Mouse (Mus musculus) kidney, adult 2 months (tissue): ENCODE measurements around the gene Dnajb11. TPM values are rescaled to one million over a fixed set of nuclear protein-coding genes. Genes with fewer than 3 reads are reported as not detected.

Source experiments
- DNase-seq: peaks from one replicate; pipeline ENCODE4 v3.0.0; 2021
- H3K27ac ChIP-seq: fragments of 200-500 bp; 2 replicates; pipeline ENCODE4 v1.5.1; 2012; ENCODE audit warnings: low read depth, low read length, control low read depth, inconsistent platforms; ENCODE audit not compliant: insufficient read depth
- H3K27me3 ChIP-seq: fragments of 200-500 bp; replicated peaks from 2 replicates; pipeline ENCODE4 v1.6.1; 2012; ENCODE audit warnings: mild to moderate bottlenecking, moderate library complexity, low read length, inconsistent platforms; ENCODE audit not compliant: control insufficient read depth, insufficient read depth
- H3K36me3 ChIP-seq: fragments of 200-500 bp; 2 replicates; pipeline ENCODE4 v1.6.1; 2012; ENCODE audit warnings: mild to moderate bottlenecking, moderate library complexity, low read length, inconsistent platforms; ENCODE audit not compliant: control insufficient read depth, insufficient read depth
- H3K4me1 ChIP-seq: fragments of 200-500 bp; 2 replicates; pipeline ENCODE4 v1.6.1; 2011; ENCODE audit warnings: low read length; ENCODE audit not compliant: control insufficient read depth, insufficient read depth
- H3K4me3 ChIP-seq: fragments of 200-500 bp; 2 replicates; pipeline ENCODE4 v1.5.1; 2011; ENCODE audit warnings: mild to moderate bottlenecking, low read depth, low read length, control low read depth; ENCODE audit not compliant: insufficient read depth
- CTCF ChIP-seq: fragments of 200-500 bp; conservative IDR thresholded peaks from 2 replicates; pipeline ENCODE4 v1.5.1; 2011; ENCODE audit warnings: low read depth, mild to moderate bottlenecking, control low read depth, low read length, moderate library complexity, mixed read lengths; ENCODE audit not compliant: insufficient read depth, insufficient read length
- POLR2A ChIP-seq: fragments of 200-500 bp; IDR thresholded peaks from one replicate; pipeline ENCODE4 v1.6.1; 2011; ENCODE audit warnings: low read depth, low read length, control low read depth
- WGBS: fragments of 180-500 bp; shearing (Covaris S2); methylation state at CpG from one replicate; pipeline ENCODE4 v1.1.7; 2018; 5-methylcytosine and 5-hydroxymethylcytosine counted together
- polyA plus RNA-seq: library from polyadenylated mRNA; depleted of rRNA; stranded (reverse); fragments of >200 nt; gene quantifications from 2 replicates; pipeline ENCODE4 v1.2.3, GENCODE M21; 2012

Dnajb11 gene
- polyA plus RNA-seq, 1 experiment: 21.9 TPM

GRCm38 (mm10) chr16:22890683-22891510 lies 33.3 kb downstream of the Dnajb11 start, which contains the start of gene Ahsg:
TSS of gene Ahsg (plus strand) at chr16:22891277.
- peak; percentile 8 for DNase-seq
- no peaks in the 10 kb centered on the region for H3K4me1 ChIP-seq
- H3K4me3 ChIP-seq: no peak within 1 kb of the TSS
- H3K27ac ChIP-seq: no peak within 1 kb of the TSS
- no peak for TF ChIP-seq CTCF
- no peaks in the 10 kb centered on the region for H3K36me3 ChIP-seq
- no peaks in the 10 kb centered on the region for H3K27me3 ChIP-seq
- WGBS: 72% methylated on average over 11 of the region's 11 CpGs

- Histone ChIP-seq H3K27me3 (no peaks in the 10 kb centered on the region), H3K36me3 (no peaks in the 10 kb centered on the region), H3K4me3 (no peak overlapping the region), H3K4me1 (no peaks in the 10 kb centered on the region), H3K27ac (no peak overlapping the region)
- TF ChIP-seq CTCF (no peak), POLR2A (no peak)
- 93% methylated on average over 8 of the region's 8 CpGs for WGBS
- DNase-seq: no peak
Observed at GRCm38 (mm10) chr16:22891733-22892154, 34.1 kb downstream of the Dnajb11 start.

GRCm38 (mm10) chr16:22894095-22894494 lies 36.5 kb downstream of the Dnajb11 start:
- Histone ChIP-seq H3K36me3 (no peaks in the 10 kb centered on the region), H3K27me3 (no peaks in the 10 kb centered on the region), H3K4me3 (no peak overlapping the region), H3K27ac (no peak overlapping the region), H3K4me1 (no peaks in the 10 kb centered on the region)
- TF ChIP-seq CTCF (no peak), POLR2A (no peak)
- no peak for DNase-seq
- 69% methylated on average over 8 of the region's 8 CpGs for WGBS

GRCm38 (mm10) chr16:22896618-22897017 lies 39.0 kb downstream of the Dnajb11 start:
- WGBS: 54% methylated on average over 2 of the region's 2 CpGs
- H3K4me3 ChIP-seq: no peak overlapping the region
- H3K36me3 ChIP-seq: no peaks in the 10 kb centered on the region
- no peaks in the 10 kb centered on the region for H3K27me3 ChIP-seq
- DNase-seq: no peak
- H3K27ac ChIP-seq: no peak overlapping the region
- no peaks in the 10 kb centered on the region for H3K4me1 ChIP-seq
- TF ChIP-seq CTCF (no peak), POLR2A (no peak)

GRCm38 (mm10) chr16:22899346-22899745 lies 41.7 kb downstream of the Dnajb11 start:
- DNase-seq: no peak
- H3K27ac ChIP-seq: no peak overlapping the region
- H3K4me3 ChIP-seq: no peak overlapping the region
- H3K27me3 ChIP-seq: no peaks in the 10 kb centered on the region
- TF ChIP-seq POLR2A: no peak
- no peak for TF ChIP-seq CTCF
- no peaks in the 10 kb centered on the region for H3K36me3 ChIP-seq
- WGBS: 42% methylated on average over 5 of the region's 5 CpGs
- no peaks in the 10 kb centered on the region for H3K4me1 ChIP-seq

- no peaks in the 10 kb centered on the region for H3K27me3 ChIP-seq
- WGBS: 82% methylated on average over 10 of the region's 10 CpGs
- no peak overlapping the region for H3K27ac ChIP-seq
- H3K4me3 ChIP-seq: no peak overlapping the region
- TF ChIP-seq CTCF (no peak), POLR2A (no peak)
- H3K4me1 ChIP-seq: no peaks in the 10 kb centered on the region
- no peak for DNase-seq
- no peaks in the 10 kb centered on the region for H3K36me3 ChIP-seq
Observed at GRCm38 (mm10) chr16:22899866-22900570, 42.4 kb downstream of the Dnajb11 start.

GRCm38 (mm10) chr16:22901326-22901725 lies 43.7 kb downstream of the Dnajb11 start:
- WGBS: 27% methylated on average over 3 of the region's 3 CpGs
- Histone ChIP-seq H3K4me3 (no peak overlapping the region), H3K27ac (no peak overlapping the region), H3K27me3 (no peaks in the 10 kb centered on the region), H3K36me3 (no peaks in the 10 kb centered on the region), H3K4me1 (no peaks in the 10 kb centered on the region)
- TF ChIP-seq CTCF (no peak), POLR2A (no peak)
- peak; percentile 49 for DNase-seq
